Mouse (Mus musculus): ENCODE measurements around the gene Nelfcd. TPM values are rescaled to one million over a fixed set of nuclear protein-coding genes. Genes with fewer than 3 reads are reported as not detected.

Nelfcd gene
- polyA plus RNA-seq, 1 experiment from 2014 or later, result 190 TPM

- Histone ChIP-seq H3K4me1 (replicated peaks) (peaks cover 10% of the 10 kb centered on the region; the same call in 1 of the 2 replicates), H3K4me3 (replicated peaks) (no peak within 1 kb of the TSS), H3K9me3 (no peaks in the 10 kb centered on the region), H3K36me3 (no peaks in the 10 kb centered on the region), H3K4me2 (no peak within 1 kb of the TSS), H3K27ac (no peak within 1 kb of the TSS), H3K9ac (replicated peaks) (no peak within 1 kb of the TSS), H3K27me3 (no peaks in the 10 kb centered on the region)
- ATAC-seq (ENCODE audit: insufficient number of reproducible peaks, insufficient read depth, low FRiP score, low TSS enrichment, low read depth), result no peak
- 71% methylated on average over 4 of the region's 4 CpGs for WGBS
Observed at GRCm38 (mm10) chr2:174450353-174450752, 34.7 kb downstream of the Nelfcd start, which contains the start of gene Tubb1. TSS of gene Tubb1 (plus strand) at chr2:174450695.

GRCm38 (mm10) chr2:174453681-174454080 is 38.1 kb downstream of the Nelfcd start:
- Histone ChIP-seq H3K27ac (no peak overlapping the region), H3K4me2 (no peak overlapping the region), H3K9ac (replicated peaks) (no peak overlapping the region), H3K9me3 (no peaks in the 10 kb centered on the region), H3K36me3 (no peaks in the 10 kb centered on the region), H3K4me1 (replicated peaks) (no peaks in the 10 kb centered on the region), H3K4me3 (replicated peaks) (no peak overlapping the region), H3K27me3 (no peaks in the 10 kb centered on the region)
- WGBS, result 75% methylated on average over 7 of the region's 7 CpGs
- ATAC-seq (ENCODE audit: insufficient number of reproducible peaks, insufficient read depth, low FRiP score, low TSS enrichment, low read depth), result no peak

GRCm38 (mm10) chr2:174459365-174459764 is 43.8 kb downstream of the Nelfcd start:
- ATAC-seq (ENCODE audit: insufficient number of reproducible peaks, insufficient read depth, low FRiP score, low TSS enrichment, low read depth), result no peak
- no peak overlapping the region for H3K4me2 ChIP-seq
- no peak overlapping the region for H3K27ac ChIP-seq
- no peaks in the 10 kb centered on the region for H3K27me3 ChIP-seq
- no peak overlapping the region for H3K9ac ChIP-seq (replicated peaks)
- H3K9me3 ChIP-seq, result no peaks in the 10 kb centered on the region
- no peak overlapping the region for H3K4me3 ChIP-seq (replicated peaks)
- WGBS, result 74% methylated on average over 2 of the region's 2 CpGs
- peaks cover 12% of the 10 kb centered on the region; the same call in 1 of the 2 replicates for H3K4me1 ChIP-seq (replicated peaks)
- peaks cover 26% of the 10 kb centered on the region for H3K36me3 ChIP-seq

GRCm38 (mm10) chr2:174463370-174463769 is 47.8 kb downstream of the Nelfcd start:
- H3K9ac ChIP-seq (replicated peaks), result peak overlapping the region; percentile 71
- H3K4me3 ChIP-seq (replicated peaks), result peak overlapping the region; percentile 81
- H3K4me2 ChIP-seq, result peak overlapping the region; percentile 97
- H3K27me3 ChIP-seq, result no peaks in the 10 kb centered on the region
- peaks cover 12% of the 10 kb centered on the region; the same call in 1 of the 2 replicates for H3K4me1 ChIP-seq (replicated peaks)
- H3K27ac ChIP-seq, result peak overlapping the region; percentile 75
- peak; percentile 26; the same call in 1 of the 2 replicates for ATAC-seq (ENCODE audit: insufficient number of reproducible peaks, insufficient read depth, low FRiP score, low TSS enrichment, low read depth)
- H3K36me3 ChIP-seq, result peaks cover 60% of the 10 kb centered on the region
- 45% methylated on average over 10 of the region's 10 CpGs for WGBS
- H3K9me3 ChIP-seq, result no peaks in the 10 kb centered on the region

GRCm38 (mm10) chr2:174463789-174464523 is 48.4 kb downstream of the Nelfcd start, which contains the start of gene Atp5e:
TSS of gene Atp5e (minus strand) at chr2:174464105.
- peak within 1 kb of the TSS; percentile 97 for H3K4me2 ChIP-seq
- WGBS, result 3% methylated on average over 48 of the region's 48 CpGs
- peaks cover 65% of the 10 kb centered on the region for H3K36me3 ChIP-seq
- peaks cover 12% of the 10 kb centered on the region; the same call in 1 of the 2 replicates for H3K4me1 ChIP-seq (replicated peaks)
- H3K27ac ChIP-seq, result peak within 1 kb of the TSS; percentile 75
- H3K9me3 ChIP-seq, result no peaks in the 10 kb centered on the region
- peak within 1 kb of the TSS; percentile 71 for H3K9ac ChIP-seq (replicated peaks)
- peak; percentile 98 for ATAC-seq (ENCODE audit: insufficient number of reproducible peaks, insufficient read depth, low FRiP score, low TSS enrichment, low read depth)
- peak within 1 kb of the TSS; percentile 81 for H3K4me3 ChIP-seq (replicated peaks)
- no peaks in the 10 kb centered on the region for H3K27me3 ChIP-seq

GRCm38 (mm10) chr2:174470333-174470732 is 54.7 kb downstream of the Nelfcd start:
- no peaks in the 10 kb centered on the region for H3K9me3 ChIP-seq
- WGBS, result 92% methylated on average over 4 of the region's 4 CpGs
- no peak overlapping the region for H3K9ac ChIP-seq (replicated peaks)
- no peak for ATAC-seq (ENCODE audit: insufficient number of reproducible peaks, insufficient read depth, low FRiP score, low TSS enrichment, low read depth)
- 0 out of 2 replicates have a peak, but pooled peaks cover 13% of the 10 kb centered on the region for H3K4me1 ChIP-seq (replicated peaks)
- peaks cover 56% of the 10 kb centered on the region for H3K36me3 ChIP-seq
- no peak overlapping the region for H3K4me3 ChIP-seq (replicated peaks)
- no peak overlapping the region for H3K4me2 ChIP-seq
- H3K27me3 ChIP-seq, result no peaks in the 10 kb centered on the region
- H3K27ac ChIP-seq, result no peak overlapping the region

- 0 out of 2 replicates have a peak, but pooled peaks cover 13% of the 10 kb centered on the region for H3K4me1 ChIP-seq (replicated peaks)
- H3K9ac ChIP-seq (replicated peaks), result no peak overlapping the region
- H3K4me3 ChIP-seq (replicated peaks), result no peak overlapping the region
- no peak overlapping the region for H3K27ac ChIP-seq
- no peak for ATAC-seq (ENCODE audit: insufficient number of reproducible peaks, insufficient read depth, low FRiP score, low TSS enrichment, low read depth)
- no peaks in the 10 kb centered on the region for H3K27me3 ChIP-seq
- WGBS, result 96% methylated on average over 7 of the region's 7 CpGs
- no peak overlapping the region for H3K4me2 ChIP-seq
- H3K36me3 ChIP-seq, result peaks cover 50% of the 10 kb centered on the region
- no peaks in the 10 kb centered on the region for H3K9me3 ChIP-seq
Observed at GRCm38 (mm10) chr2:174470786-174471405, 55.3 kb downstream of the Nelfcd start.

- Histone ChIP-seq H3K27me3 (no peaks in the 10 kb centered on the region), H3K27ac (peak overlapping the region; percentile 73; the same call in 1 of the 2 replicates), H3K9ac (replicated peaks) (peak overlapping the region; percentile 78), H3K9me3 (no peaks in the 10 kb centered on the region), H3K4me2 (peak overlapping the region; percentile 68), H3K36me3 (peaks cover 36% of the 10 kb centered on the region), H3K4me1 (replicated peaks) (0 out of 2 replicates have a peak, but pooled peaks cover 13% of the 10 kb centered on the region), H3K4me3 (replicated peaks) (peak overlapping the region; percentile 75)
- 8% methylated on average over 30 of the region's 30 CpGs for WGBS
- no peak for ATAC-seq (ENCODE audit: insufficient number of reproducible peaks, insufficient read depth, low FRiP score, low TSS enrichment, low read depth)
Observed at GRCm38 (mm10) chr2:174472407-174472806, 56.8 kb downstream of the Nelfcd start.

- WGBS, result under 1% methylated on average over 53 of the region's 53 CpGs
- ATAC-seq (ENCODE audit: insufficient number of reproducible peaks, insufficient read depth, low FRiP score, low TSS enrichment, low read depth), result peak; percentile 98
- H3K9me3 ChIP-seq, result no peaks in the 10 kb centered on the region
- H3K4me2 ChIP-seq, result peak within 1 kb of the TSS; percentile 68
- peaks cover 32% of the 10 kb centered on the region for H3K36me3 ChIP-seq
- 0 out of 2 replicates have a peak, but pooled peaks cover 13% of the 10 kb centered on the region for H3K4me1 ChIP-seq (replicated peaks)
- H3K9ac ChIP-seq (replicated peaks), result peak within 1 kb of the TSS; percentile 78
- H3K4me3 ChIP-seq (replicated peaks), result peak within 1 kb of the TSS; percentile 75
- peak within 1 kb of the TSS; percentile 80 for H3K27ac ChIP-seq
- H3K27me3 ChIP-seq, result no peaks in the 10 kb centered on the region
Observed at GRCm38 (mm10) chr2:174472818-174473549, 57.4 kb downstream of the Nelfcd start, which contains the start of gene Prelid3b. TSS of gene Prelid3b (minus strand) at chr2:174473081.

- 0 out of 2 replicates have a peak, but pooled peaks cover 13% of the 10 kb centered on the region for H3K4me1 ChIP-seq (replicated peaks)
Observed at GRCm38 (mm10) chr2:174473550-174473927, 57.9 kb downstream of the Nelfcd start.

More at GRCm38 (mm10) chr2:174473550-174473927, 57.9 kb downstream of the Nelfcd start:
- H3K27ac ChIP-seq, result peak overlapping the region; percentile 80
- no peaks in the 10 kb centered on the region for H3K27me3 ChIP-seq
- H3K4me2 ChIP-seq, result peak overlapping the region; percentile 68
- H3K4me3 ChIP-seq (replicated peaks), result peak overlapping the region; percentile 75
- peak overlapping the region; percentile 78 for H3K9ac ChIP-seq (replicated peaks)
- no peak for ATAC-seq (ENCODE audit: insufficient number of reproducible peaks, insufficient read depth, low FRiP score, low TSS enrichment, low read depth)
- H3K9me3 ChIP-seq, result no peaks in the 10 kb centered on the region
- WGBS, result 65% methylated on average over 5 of the region's 5 CpGs
- H3K36me3 ChIP-seq, result peaks cover 26% of the 10 kb centered on the region

All from limb, embryonic 12.5 days (tissue).